Mouse (Mus musculus): ENCODE data around the gene Mef2c.

GRCm38 (mm10) chr13:83600301-83600700 lies 96.5 kb downstream of the Mef2c start:
- TF ChIP-seq CTCF (IDR thresholded peaks at IDR 0.05; ENCODE audit: borderline replicate concordance, extremely low read depth, insufficient read depth, insufficient read length): no peak
- no peak for TF ChIP-seq POLR2A (IDR thresholded peaks at IDR 0.05; ENCODE audit: borderline replicate concordance, extremely low read depth, insufficient read depth, insufficient read length, poor library complexity, severe bottlenecking)
